In the genomic region with DNA sequence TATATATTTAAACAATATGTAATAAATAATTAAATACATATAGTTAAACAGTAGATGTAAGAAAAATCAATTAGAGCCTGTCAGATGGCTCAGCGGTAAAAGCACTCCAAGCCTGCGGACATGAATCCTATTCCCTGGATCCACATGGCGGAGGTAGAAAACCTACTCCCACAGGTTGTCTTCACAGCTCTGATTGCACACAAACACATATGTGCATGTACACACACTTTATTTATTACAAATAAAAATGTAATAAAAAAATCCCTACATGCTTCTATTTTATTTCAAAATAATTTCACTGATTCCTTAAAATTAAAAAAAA, we compare ENCODE assay signal across 8 mouse cellular contexts. TPM values are rescaled to one million over a fixed set of nuclear protein-coding genes. Genes with fewer than 3 reads are reported as not detected.
DNase-seq lines count a peak whose midpoint lies in the region; ATAC-seq lines count a peak whose summit lies in the region.

No protein-coding gene starts in this region.

- intact Hi-C loops in gastrocnemius, postnatal 36 days (cut with DNase I), result no loop called here

- ATAC-seq in lung, embryonic 16.5 days (ENCODE audit: low read depth), result no peak
- no peak for ATAC-seq in neural tube, embryonic 15.5 days (ENCODE audit: low FRiP score)

- H3K9me3 ChIP-seq in lung, embryonic 16.5 days (ENCODE audit: control insufficient read depth, low read length), result no peaks in the 10 kb centered on the region
- H3K9me3 ChIP-seq in limb, embryonic 10.5 days (replicated peaks), result no peaks in the 10 kb centered on the region
- H3K9me3 ChIP-seq in neural tube, embryonic 15.5 days (replicated peaks), result no peaks in the 10 kb centered on the region

- H3K9ac ChIP-seq in lung, embryonic 16.5 days (ENCODE audit: low read length), result no peak overlapping the region
- peak overlapping the region; percentile 56; the same call in 1 of the 2 replicates for H3K9ac ChIP-seq in neural tube, embryonic 15.5 days (replicated peaks)

- H3K4me2 ChIP-seq in lung, embryonic 16.5 days (ENCODE audit: low read depth, low read length), result peak overlapping the region; percentile 66; the same call in 1 of the 2 replicates
- H3K4me2 ChIP-seq in neural tube, embryonic 15.5 days, result peak overlapping the region; percentile 49

- DNase-seq in cerebellum, postnatal 14 days, result peak; percentile 13 to 20
- no peak for DNase-seq in cerebellum, adult 9-11 months
- no peak for DNase-seq in lung, postnatal 25 days (ENCODE audit: low spot score)
- no peak for DNase-seq in limb, embryonic 10.5 days (ENCODE audit: low spot score)
- DNase-seq in urinary bladder, postnatal 10 days (ENCODE audit: low spot score), result no peak
- DNase-seq in gastrocnemius, postnatal 36 days, result no peak

- WGBS in lung, embryonic 16.5 days, result 31% methylated on average over 3 of the region's 3 CpGs
- 32% methylated on average over 3 of the region's 3 CpGs for WGBS in limb, embryonic 10.5 days
- 40% methylated on average over 3 of the region's 3 CpGs for WGBS in neural tube, embryonic 15.5 days

- no peaks in the 10 kb centered on the region for H3K4me1 ChIP-seq in lung, embryonic 16.5 days (replicated peaks; ENCODE audit: control insufficient read depth, insufficient read depth, low read length)
- H3K4me1 ChIP-seq in limb, embryonic 10.5 days, result no peaks in the 10 kb centered on the region
- 0 out of 2 replicates have a peak, but pooled peaks cover 13% of the 10 kb centered on the region for H3K4me1 ChIP-seq in neural tube, embryonic 15.5 days

- H3K27ac ChIP-seq in lung, embryonic 16.5 days (ENCODE audit: low read length), result no peak overlapping the region
- no peak overlapping the region for H3K27ac ChIP-seq in limb, embryonic 10.5 days
- peak overlapping the region; percentile 81 for H3K27ac ChIP-seq in neural tube, embryonic 15.5 days (replicated peaks)

- H3K27me3 ChIP-seq in lung, embryonic 16.5 days (ENCODE audit: control insufficient read depth, insufficient read depth, low read depth, low read length), result no peaks in the 10 kb centered on the region
- H3K27me3 ChIP-seq in limb, embryonic 10.5 days (ENCODE audit: low read depth, poor library complexity, severe bottlenecking), result peaks cover 65% of the 10 kb centered on the region
- no peaks in the 10 kb centered on the region for H3K27me3 ChIP-seq in neural tube, embryonic 15.5 days (replicated peaks)

- H3K4me3 ChIP-seq in lung, embryonic 16.5 days (ENCODE audit: low read length), result peak overlapping the region; percentile 56; the same call in 1 of the 2 replicates
- H3K4me3 ChIP-seq in limb, embryonic 10.5 days, result 0 out of 2 replicates have a peak overlapping the region, but pooled peaks have one; percentile 60
- peak overlapping the region; percentile 53 for H3K4me3 ChIP-seq in neural tube, embryonic 15.5 days (replicated peaks)

- no peaks in the 10 kb centered on the region for H3K36me3 ChIP-seq in lung, embryonic 16.5 days (ENCODE audit: control insufficient read depth, insufficient read depth, low read length)
- H3K36me3 ChIP-seq in limb, embryonic 10.5 days, result peaks cover 28% of the 10 kb centered on the region
- H3K36me3 ChIP-seq in neural tube, embryonic 15.5 days, result peaks cover 7% of the 10 kb centered on the region

RNA-seq across cellular contexts. Expression of gene Tro, which starts 0.4 kb away (rescaled TPM):
- 12.9 and 15.1 TPM in 2 replicates for polyA plus RNA-seq in lung, embryonic 16.5 days (2015; fragmentation: Nextera tagmentation; extraction: Ambion mirVana)
- polyA plus RNA-seq in limb, embryonic 10.5 days (2016; fragmentation: Nextera tagmentation; extraction: Ambion mirVana), result 35.0 and 40.7 TPM in 2 replicates
- 67.5 and 79.1 TPM in 2 replicates for polyA plus RNA-seq in neural tube, embryonic 15.5 days (2015; fragmentation: Nextera tagmentation; extraction: Ambion mirVana)
- under 1 TPM; 0.08 to 0.32 TPM for total RNA-seq in gastrocnemius, postnatal 36 days (2021)

Comparison
In these comparisons a context has a peak if more than half of its experiments do, and no peak if none do; other contexts are left out.
1. DNase-seq: peak in cerebellum, postnatal 14 days (2 of 2); none in cerebellum, adult 9-11 months (single experiment), lung, postnatal 25 days (single experiment), limb, embryonic 10.5 days (single experiment), urinary bladder, postnatal 10 days (single experiment) and gastrocnemius, postnatal 36 days (0 of 2).
2. Peak in every context shown above with its lines, with median percentiles within 50 percentile points of each other: H3K4me3 ChIP-seq.